Mouse (Mus musculus) heart, adult 8-10 months (tissue): ENCODE results near the gene Pkd1l2. TPM values are rescaled to one million over a fixed set of nuclear protein-coding genes. Genes with fewer than 3 reads are reported as not detected.

ENCODE experiments used
- DNase-seq: peaks from one replicate; pipeline ENCODE4 v3.0.0; 2022; ENCODE audit warnings: low spot score
- total RNA-seq, 4 experiments: library from RNA; stranded (reverse); gene quantifications; 2 replicates each; pipeline ENCODE4 v1.2.4; 2022

The Pkd1l2 gene
- total RNA-seq, 4 experiments from 2014 or later: 0.03 to 0.17 TPM; not detected in 2

DNA sequence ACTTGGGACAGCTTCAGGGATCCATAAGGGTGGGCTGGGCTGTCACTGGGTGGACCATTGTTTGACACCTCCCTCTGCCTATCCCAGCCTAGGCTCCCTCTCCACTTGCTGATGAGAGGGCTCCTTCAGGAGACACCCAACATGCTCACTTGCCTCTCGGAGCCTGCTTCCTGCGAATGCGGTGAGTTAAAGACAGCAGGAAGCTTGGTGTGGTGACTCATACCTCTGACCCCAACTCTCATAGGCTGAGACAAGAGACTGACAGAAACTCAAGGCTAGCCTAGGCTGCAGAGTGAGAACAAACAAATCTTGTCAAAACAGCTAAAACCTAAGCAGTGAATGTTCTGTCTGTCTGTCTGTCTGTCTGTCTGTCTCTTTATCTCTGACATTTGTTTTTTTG lies 48.9 kb downstream of the Pkd1l2 start:
- DNase-seq: no peak

DNA sequence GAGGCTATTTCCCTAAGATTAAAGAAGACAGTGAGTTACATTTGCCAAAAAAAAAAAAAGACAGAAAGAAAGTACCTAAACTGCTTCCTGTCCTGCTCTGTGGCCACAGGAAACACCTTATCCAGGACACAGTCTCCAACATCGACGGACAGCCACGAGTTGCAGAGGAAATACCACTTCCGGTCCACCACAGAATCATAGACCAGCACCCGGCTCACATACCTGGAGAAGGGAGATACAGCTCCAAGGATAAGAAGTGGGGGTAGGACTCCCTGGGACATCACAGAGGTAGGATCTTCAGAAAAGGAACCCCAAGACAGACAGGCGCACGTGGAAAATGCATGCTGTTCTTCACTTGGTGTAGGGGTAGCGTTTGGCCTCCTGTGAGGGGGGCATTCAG lies 49.6 kb downstream of the Pkd1l2 start:
- DNase-seq: no peak

DNA sequence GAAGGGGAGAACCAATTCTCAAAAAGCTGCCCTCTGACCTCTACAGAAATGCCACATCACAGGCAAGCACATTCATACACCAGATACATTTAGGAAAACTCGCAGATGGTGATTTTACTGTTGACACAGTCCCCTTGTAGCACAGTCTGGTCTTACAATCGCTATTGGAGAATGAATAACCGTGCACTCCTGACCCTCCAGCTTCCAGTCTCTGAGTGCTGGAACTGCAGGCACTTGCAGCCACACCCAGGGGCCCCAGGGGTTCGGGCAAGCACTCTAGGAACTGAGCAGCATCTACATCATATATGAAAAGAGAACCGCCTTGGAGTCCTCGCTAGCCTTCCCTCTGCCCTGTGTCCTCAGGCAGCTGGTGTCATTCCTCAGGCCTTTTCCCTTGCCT lies 50.8 kb downstream of the Pkd1l2 start:
- DNase-seq: no peak

DNA sequence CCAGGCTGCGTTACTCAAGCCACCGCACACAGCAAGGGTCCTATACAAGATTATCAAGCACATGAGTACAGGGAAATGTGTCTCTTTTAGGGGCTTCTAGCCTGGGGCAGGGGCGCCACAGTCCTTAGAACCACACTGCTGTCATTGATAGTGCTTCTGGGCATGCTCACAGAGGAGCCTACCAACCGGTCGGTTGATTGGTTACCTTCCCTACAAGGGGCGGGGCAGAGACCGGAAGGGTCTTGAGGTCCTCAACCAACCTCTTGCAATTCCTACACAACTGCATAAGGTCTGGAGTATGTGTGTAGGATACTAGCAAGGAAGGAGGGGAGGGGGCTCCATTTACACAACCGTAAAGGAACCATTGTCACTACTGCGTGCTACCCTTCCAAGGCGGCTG lies 53.6 kb downstream of the Pkd1l2 start:
- no peak for DNase-seq

DNA sequence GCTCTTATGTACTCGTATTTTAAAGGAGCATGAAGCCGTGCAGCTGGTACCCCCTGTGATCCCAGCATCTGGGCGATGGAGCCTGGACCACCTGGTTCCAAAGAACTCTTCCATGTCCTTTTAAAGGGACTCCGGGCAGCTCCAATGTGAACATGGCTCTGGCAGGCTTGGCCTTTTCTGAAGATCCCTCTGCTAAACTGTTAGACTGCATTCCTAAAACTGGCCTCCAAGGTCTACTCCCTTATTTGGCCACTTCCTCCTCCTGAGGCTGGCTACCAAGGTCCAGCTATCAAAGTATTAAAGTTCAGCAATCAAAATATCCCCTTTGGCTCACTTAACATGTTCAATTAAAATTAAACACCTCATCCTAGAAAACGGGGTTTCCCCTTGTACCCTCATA lies 54.6 kb downstream of the Pkd1l2 start:
- DNase-seq: no peak

DNA sequence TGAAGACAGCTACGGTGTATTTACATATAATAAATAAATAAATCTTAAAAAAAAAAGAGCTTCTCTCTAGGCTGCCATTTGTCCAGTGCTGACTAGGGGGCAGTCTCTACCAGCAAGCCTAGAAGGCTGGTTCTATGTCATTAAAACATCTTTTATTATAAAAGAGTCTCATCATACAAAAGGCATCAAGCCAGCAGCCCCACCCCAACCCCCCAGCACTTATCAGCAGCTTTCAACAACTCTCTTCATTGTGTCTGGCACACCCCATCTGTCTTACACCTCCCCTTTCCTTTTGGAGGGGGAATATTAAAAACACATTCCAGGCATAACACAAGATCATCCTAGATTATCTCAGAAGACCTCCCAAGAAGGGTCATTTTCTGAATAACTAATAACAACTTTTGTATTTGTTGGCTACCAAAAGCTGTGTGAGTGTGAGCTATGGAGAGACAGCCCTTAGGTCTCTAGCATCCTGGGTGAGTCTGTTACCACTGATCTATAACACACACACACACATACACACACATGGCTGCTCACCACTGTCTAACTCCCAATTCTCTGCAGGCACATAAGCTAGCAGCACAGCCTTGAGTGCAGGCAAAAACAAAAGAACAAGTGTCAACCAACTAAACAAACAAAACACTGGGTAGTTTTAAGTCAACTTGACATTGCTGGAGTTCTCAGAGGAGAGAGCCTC lies 59.8 kb downstream of the Pkd1l2 start:
- no peak for DNase-seq

DNA sequence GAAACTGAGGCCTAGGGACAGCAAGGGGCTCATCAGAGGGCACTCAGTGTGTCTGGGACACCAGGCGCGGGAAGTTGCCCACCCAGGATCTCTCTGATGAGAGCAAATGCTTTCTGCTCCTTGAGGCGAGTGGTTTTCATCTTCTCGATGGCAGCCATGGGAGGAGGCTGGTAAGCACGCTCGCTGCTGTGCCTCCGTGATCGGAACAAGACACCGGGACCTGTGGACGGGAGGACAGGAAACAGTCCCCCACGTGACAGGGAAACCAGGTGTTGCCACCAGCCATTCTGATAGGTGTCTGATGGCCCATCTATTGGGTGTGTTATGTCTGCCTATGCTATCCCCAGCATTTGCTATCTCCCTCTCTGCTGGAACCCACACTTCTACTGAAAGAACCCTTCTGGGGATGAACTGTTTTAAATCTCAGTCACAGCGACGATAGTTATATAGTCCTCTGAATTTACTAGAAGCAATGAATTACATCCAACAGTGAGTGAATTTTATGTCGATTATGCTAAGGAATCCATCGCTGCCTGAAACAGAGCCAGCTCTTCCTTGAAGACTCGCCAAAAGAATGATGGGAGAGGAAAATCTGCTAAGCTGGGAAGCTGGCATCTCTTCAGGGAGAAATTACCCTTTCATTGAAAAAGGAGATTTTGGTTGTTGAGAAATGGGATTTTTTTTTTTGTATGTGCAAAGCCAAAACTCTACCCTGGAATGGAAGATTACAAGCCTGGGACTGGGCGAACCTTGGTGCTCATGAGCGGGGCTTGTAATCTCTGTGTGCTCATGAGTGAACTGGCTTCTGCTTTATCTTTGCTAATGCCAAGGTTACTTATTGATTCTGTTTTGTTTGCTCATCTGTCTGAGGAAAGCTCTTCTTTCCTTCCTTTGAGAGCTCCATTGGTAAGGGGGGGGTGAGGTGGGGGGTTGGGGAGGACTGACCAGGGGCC lies 62.6 kb downstream of the Pkd1l2 start:
- no peak for DNase-seq

DNA sequence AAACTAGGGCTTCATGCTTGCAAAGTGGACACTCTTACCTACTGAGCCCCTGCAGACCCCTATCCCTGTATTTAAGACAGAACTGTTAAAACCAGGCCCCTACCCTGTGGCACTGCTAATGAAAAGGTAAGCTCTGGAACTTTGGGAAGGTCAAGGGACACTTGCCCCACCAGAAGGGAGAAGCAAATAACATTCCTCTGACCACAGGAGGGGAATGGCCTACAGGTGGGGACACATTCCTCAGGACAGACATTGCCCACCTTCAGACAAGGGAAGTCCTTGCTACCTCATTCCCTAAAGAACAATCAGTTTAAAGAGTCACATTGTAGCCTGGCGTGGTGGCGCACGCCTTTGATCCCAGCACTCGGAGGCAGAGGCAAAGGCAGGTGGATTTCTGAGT lies 64.4 kb downstream of the Pkd1l2 start:
- no peak for DNase-seq

DNA sequence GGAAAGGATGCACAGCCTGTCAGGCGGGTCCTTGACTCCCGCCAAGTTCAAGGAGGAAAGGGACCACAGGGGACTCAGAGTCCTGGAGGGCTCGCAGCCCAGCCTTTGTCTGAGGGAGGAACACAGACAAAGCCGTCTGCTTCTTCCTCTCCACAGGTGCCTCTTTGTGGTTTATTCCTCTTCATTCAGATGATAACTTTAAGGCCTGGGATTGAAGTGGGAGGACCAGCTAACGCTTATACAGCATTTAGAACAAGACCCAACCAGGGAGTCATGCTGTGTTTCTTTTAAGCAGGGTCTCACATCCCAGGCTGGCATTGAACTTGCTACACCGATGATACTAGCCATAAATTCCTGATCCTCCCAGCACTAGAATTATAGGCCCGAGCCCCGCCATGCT lies 65.2 kb downstream of the Pkd1l2 start:
- DNase-seq: no peak

DNA sequence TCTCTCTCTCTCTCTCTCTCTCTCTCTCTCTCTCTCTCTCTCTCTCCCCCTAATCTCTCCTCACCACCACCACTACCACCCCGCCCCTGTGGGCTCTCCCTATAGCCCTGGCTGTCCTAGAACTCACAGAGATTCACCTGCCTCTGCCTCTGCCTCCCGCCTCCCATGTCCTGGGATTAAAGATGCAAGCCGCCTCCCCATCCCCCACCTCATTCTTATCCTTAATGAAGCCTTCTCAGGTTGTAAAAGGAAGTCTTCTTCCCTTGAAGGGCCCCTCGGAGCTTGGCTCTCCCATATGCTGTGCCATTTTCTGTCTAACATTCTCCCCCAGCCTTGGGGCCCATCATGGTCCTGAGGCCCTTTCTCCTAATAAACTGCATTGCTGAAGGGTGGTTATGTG lies 66.6 kb downstream of the Pkd1l2 start:
- DNase-seq: no peak

DNA sequence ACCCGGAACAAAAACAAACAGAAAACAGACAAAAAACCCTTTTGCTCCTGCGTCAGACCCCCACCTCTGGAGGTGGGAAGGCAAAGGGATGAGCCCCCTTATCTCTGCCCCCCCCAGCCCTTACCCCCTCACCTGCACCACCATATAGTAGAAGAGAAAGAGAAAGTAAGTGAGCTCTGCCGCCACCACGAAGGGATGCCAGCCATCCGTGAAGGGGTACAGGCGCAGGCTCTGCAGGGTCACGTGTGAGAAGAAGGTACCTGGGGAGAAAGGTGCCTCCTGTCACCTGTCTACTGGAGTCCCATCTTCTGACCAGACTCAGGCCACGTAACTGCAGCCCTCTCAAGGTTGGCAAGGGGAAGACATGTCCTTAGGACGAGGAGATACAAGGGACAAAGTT lies 70.9 kb downstream of the Pkd1l2 start:
- DNase-seq: no peak

DNA sequence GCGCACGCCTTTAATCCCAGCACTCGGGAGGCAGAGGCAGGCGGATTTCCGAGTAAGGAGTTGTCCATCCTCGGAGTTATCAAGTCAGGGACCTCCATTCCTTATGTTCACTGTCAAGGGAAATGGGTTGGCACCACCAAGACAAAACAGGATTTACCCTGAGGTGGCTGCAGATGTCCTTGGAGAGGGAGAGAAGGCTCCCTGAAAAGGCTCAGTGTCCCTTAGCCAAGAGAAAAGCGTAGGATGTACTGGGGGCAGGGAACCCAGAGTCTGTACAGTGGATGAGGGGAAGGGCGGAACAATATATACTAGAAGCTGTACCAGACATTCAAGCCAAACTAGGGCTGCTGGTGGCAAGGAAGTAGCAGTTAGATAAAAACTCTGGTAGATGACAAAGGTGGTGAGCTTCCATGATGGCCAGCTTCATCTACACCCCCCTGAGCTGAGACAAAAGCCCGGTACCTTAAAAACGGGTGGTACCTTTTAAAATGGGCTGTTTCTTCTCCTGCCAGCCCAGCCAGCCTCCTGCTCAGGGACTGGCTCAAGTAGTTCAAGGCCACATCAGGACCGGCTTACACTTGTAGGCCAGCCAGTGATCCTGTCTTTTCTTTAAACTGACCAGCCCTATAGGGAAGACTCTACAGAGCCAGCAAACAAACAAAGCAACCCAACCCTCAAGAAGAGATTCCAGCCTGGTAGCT lies 88.1 kb downstream of the Pkd1l2 start:
- no peak for DNase-seq

DNA sequence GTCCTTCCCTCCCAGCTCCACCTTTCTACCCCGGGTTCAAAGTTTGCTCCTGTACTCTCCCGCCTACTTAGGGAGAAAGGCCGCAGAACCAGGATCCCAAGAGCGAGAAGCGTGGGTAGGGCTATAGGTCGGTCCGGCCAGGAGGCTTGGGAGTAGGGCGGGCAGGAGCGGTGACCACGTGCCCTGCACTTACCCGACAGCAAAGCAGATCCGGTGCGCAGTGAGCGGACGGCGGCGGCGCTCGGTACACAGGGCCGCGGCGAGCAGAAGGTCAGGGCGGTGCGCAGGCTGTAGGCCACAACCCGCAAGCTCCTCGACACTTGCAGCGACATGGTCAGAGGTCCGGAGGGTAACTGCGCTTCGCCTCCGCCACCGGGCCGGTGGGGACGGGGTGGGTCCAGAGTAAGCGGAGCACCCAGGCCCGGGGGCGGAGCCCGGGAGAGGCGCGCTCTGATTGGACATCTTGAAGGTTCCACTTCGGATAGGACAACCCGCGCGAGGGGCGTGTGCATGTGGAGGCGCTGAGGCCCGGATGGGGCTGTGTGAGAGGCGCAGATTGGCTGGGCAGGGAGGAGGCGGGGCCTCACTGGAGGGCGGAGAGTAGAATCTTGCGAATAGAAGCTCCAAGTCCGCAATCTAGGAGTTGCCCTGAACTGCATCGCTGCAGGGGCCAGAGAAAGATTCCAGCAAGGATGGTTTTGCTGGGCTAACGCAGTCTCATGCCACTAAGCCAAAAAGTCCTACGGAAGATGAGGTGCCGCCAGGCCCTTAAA lies 89.0 kb downstream of the Pkd1l2 start, which contains the start of gene Gcsh:
Gene Gcsh, minus strand, starts transcription at position 443 of the 773 bp plus-strand sequence.
- peak; percentile 99 for DNase-seq

DNA sequence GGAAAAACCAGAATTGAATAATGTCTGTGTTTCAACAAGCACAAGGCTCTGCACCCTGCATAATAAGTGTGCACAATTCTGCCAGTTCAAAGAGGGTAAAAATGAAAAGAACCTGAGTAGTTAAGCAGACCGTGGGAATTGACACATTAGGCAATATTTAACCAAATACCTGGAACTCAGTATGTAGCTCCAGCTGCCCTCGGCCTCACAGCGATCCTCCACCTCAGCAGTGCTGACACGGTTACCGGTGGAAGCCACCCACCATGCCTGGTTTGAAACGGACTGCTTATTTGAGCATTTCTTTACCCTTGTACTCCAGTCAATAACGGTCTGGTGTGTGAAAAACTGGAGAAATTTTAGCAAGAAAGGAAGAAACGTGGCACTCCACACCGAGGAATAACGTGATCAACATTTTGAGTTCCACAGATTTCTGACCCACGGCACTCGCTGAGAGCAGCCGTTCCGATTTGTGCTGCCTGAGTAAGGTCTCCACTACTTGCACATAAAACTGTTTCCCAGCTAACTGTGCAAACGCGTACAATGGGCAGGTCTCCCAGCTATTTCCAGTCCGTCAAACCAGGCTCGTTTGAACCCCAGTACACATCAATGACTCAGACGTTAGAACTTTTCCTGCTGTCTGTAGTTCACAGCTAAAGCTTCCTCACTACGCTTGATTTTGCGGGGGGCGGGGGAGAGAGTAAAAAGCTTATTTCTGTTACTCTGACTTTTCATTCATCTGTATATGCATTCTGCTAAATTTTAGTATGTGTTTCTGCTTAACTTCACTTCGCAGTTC lies 89.9 kb downstream of the Pkd1l2 start:
- DNase-seq: no peak

DNA sequence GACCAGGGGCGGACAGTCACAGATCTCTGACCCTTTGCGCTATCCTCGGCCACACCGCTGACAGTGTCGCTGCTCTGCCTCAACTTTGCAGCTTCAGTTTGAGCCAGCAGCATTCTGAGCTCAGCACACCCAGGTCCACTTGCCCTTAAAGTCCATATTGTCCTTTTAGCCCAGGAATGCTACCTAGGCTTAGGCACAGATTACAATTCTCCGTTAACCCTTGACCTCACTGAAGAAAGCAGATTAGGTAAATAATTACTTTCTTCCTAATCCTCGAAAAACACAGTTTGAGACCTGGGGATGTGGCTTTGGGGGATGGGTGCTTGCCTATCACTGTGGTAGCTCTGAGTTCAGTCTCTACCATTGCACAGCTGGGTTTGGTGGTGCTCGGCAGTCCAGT lies 91.0 kb downstream of the Pkd1l2 start:
- DNase-seq: no peak

DNA sequence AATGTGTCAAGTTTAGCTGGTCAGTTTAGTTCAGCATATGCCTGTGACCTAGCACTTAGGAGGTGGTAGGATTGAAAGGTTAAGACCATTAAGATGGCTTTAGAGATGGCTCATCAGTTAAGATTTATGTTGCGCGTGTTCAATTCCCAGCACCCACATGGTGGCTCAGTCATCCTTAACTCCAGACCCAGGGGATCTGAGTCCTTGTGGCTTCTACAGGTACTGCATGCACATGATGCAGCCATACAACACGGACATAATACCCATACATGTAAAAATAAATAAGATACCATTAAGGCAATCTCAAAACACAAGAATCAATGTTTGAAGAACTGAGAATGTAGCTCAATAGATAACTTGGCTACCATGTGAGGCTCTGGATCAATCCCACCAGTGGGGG lies 92.4 kb downstream of the Pkd1l2 start:
- DNase-seq: no peak

DNA sequence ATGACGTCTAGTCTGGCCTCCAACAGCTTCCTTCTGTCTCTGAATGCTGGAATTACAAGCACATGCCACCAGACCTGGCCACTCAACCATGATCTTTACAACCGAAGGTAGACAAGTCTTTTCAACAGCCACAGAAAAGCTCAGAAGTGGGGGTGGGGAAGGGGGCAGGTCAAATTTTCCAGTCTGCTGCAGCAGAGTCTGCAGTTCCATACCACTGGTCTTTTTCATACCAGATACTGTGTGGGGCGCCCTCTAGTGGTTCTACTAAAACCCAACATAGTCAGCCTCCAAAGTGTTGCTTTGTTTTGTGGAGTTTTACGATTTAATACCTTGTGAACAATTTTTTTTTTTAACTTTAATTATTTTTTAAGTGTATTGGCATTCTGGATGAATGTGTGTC lies 102.1 kb downstream of the Pkd1l2 start:
- DNase-seq: peak; percentile 60

DNA sequence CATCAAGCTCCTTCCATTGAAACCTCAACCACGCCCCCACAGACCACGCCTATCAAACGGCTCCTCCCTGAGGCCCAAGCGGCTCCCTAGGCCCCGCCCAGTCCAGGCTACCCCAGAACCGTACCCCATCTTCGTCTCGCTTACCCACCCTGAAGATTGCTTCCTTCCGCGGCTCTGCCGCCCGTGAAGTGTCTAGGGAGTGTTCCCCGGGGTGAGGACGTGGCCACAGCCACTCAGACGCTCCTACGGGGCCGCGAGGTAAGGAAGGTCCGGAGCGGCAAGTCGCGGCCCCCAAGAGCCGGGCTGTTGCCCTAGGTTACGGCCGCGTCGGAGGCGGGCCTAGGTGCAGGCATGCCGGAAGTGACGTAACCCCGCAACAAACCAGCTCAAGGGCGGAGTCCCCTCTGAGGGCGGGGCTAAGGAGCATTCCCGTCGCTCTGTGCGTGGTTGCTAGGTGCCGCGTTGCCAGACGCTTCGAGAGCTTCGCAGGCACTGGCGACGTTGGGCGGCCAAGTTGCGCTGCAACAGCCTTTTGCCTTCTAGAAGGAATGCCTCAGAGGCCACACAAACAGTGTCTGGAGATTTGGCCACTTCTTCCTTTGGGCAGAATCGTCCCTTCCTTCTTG lies 103.5 kb downstream of the Pkd1l2 start, which contains the start of gene 1700030J22Rik:
Gene 1700030J22Rik, minus strand, starts transcription at position 329 of the 626 bp plus-strand sequence.
- peak; percentile 98 for DNase-seq

DNA sequence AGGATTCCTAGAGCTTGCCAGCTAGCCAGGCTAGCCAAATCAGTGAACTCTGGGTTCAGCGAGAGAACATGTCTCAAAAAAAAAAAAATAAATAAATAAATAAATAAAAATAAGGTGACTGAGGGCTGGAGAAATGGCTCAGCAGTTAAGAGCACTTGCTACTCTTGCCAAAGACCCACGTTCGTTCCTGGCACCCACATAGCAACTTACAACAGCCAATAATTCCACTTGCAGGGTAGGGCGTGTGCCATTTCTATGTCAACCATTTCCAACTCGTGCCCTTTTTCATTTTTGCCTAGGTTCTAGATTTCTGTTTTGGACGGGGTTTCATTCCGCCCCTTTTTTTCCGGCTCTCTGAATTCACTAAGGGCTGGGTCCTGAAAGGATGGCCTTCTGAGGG lies 104.2 kb downstream of the Pkd1l2 start:
- no peak for DNase-seq

DNA sequence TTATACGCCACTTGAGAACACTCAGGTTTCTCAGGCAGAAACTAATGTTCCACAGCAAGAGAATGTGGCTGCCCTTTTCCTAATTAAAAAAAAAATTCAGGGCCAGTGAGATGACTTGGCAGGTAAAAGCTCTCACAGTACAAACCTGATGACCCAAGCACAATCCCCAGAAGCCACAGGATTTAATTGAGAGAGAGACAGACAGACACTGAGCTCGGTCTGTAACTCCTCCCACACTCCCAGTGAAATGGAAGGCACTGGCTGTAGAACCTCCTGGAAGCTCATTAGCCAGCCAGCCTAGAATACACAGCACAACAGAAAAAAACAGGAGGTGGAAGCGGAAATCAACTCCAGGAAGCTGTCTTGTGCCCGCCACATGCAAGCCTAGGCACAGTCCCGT lies 106.6 kb downstream of the Pkd1l2 start:
- no peak for DNase-seq
